Mouse (Mus musculus) left cerebral cortex, adult 9 months (tissue): ENCODE measurements around the gene Lipc.
A peak's percentile ranks its signal among the peaks of the same experiment; 100 is the strongest.

Experiments used
- DNase-seq, 2 experiments: peaks; one replicate each; pipeline ENCODE4 v3.0.0; 2022; ENCODE audit warnings: low spot score in 2 of 2

Lipc gene

GRCm38 (mm10) chr9:70952126-70952525, at the start of gene Lipc:
Lipc (minus strand) TSS chr9:70952226.
- no peak for DNase-seq

- DNase-seq = peak; percentile 34 to 50
These were observed 47.1 kb upstream of the Lipc start for GRCm38 (mm10) chr9:70999161-70999560.

- peak; percentile 78 to 86 for DNase-seq
These were observed 46.7 kb upstream of the Lipc start for GRCm38 (mm10) chr9:70998719-70999118.

GRCm38 (mm10) chr9:70993326-70993725, 41.3 kb upstream of the Lipc start:
- DNase-seq = no peak

- no peak for DNase-seq
These were observed 39.4 kb upstream of the Lipc start for GRCm38 (mm10) chr9:70991401-70991800.

GRCm38 (mm10) chr9:70987210-70987609, 35.2 kb upstream of the Lipc start:
- no peak for DNase-seq

GRCm38 (mm10) chr9:70982991-70983480, 31.0 kb upstream of the Lipc start:
- no peak for DNase-seq

GRCm38 (mm10) chr9:70981721-70982120, 29.7 kb upstream of the Lipc start:
- no peak for DNase-seq

GRCm38 (mm10) chr9:70979641-70980040, 27.6 kb upstream of the Lipc start:
- DNase-seq = no peak

- DNase-seq = no peak
These were observed 27.1 kb upstream of the Lipc start for GRCm38 (mm10) chr9:70979171-70979570.

GRCm38 (mm10) chr9:70977392-70977791, 25.4 kb upstream of the Lipc start:
- no peak for DNase-seq

GRCm38 (mm10) chr9:70975921-70976320, 23.9 kb upstream of the Lipc start:
- DNase-seq = peak in 1 of 2 experiments; percentile 18

- no peak for DNase-seq
These were observed 21.3 kb upstream of the Lipc start for GRCm38 (mm10) chr9:70973286-70973685.

GRCm38 (mm10) chr9:70969244-70969643, 17.2 kb upstream of the Lipc start:
- DNase-seq = no peak

- no peak for DNase-seq
These were observed 14.3 kb upstream of the Lipc start for GRCm38 (mm10) chr9:70965999-70966994.

- no peak for DNase-seq
These were observed 13.4 kb upstream of the Lipc start for GRCm38 (mm10) chr9:70965422-70965821.

- DNase-seq = no peak
These were observed 13.0 kb upstream of the Lipc start for GRCm38 (mm10) chr9:70965011-70965410.

GRCm38 (mm10) chr9:70963461-70963891, 11.4 kb upstream of the Lipc start:
- peak in 1 of 2 experiments; percentile 67 for DNase-seq

- no peak for DNase-seq
These were observed 10.9 kb upstream of the Lipc start for GRCm38 (mm10) chr9:70962781-70963455.

- DNase-seq = no peak
These were observed 8.3 kb upstream of the Lipc start for GRCm38 (mm10) chr9:70960301-70960700.

- DNase-seq = no peak
These were observed 7.8 kb upstream of the Lipc start for GRCm38 (mm10) chr9:70959866-70960265.

- no peak for DNase-seq
These were observed 7.4 kb upstream of the Lipc start for GRCm38 (mm10) chr9:70959447-70959846.
